Mouse (Mus musculus) stomach, embryonic 16.5 days (tissue): ENCODE data around the gene H2al2a. TPM values are rescaled to one million over a fixed set of nuclear protein-coding genes. Genes with fewer than 3 reads are reported as not detected.

Experiments
- ATAC-seq: fragments of 200-750 bp; cut with Nextera tagmentation; 2 replicates; pipeline ENCODE4 v1.8.0; 2017; ENCODE audit warnings: moderate number of reproducible peaks, moderate TSS enrichment; ENCODE audit not compliant: insufficient read depth, low FRiP score
- H3K27ac ChIP-seq: fragments of 300-500 bp; sonication (generic); 2 replicates; pipeline ENCODE4 v1.5.1; 2014; ENCODE audit warnings: low read length
- H3K27me3 ChIP-seq: fragments of 300-500 bp; sonication (generic); 2 replicates; pipeline ENCODE4 v1.6.1; 2014; ENCODE audit warnings: low read length, control low read depth, mixed read lengths; ENCODE audit not compliant: control insufficient read depth, insufficient read depth
- H3K36me3 ChIP-seq: fragments of 300-500 bp; sonication (generic); 2 replicates; pipeline ENCODE4 v1.6.1; 2014; ENCODE audit warnings: low read length; ENCODE audit not compliant: control insufficient read depth, insufficient read depth
- H3K4me1 ChIP-seq: fragments of 300-500 bp; sonication (generic); 2 replicates; pipeline ENCODE4 v1.6.1; 2014; ENCODE audit warnings: low read length, control low read depth, mixed read lengths; ENCODE audit not compliant: control insufficient read depth, insufficient read depth
- H3K4me2 ChIP-seq: fragments of 300-500 bp; sonication (generic); 2 replicates; pipeline ENCODE4 v1.6.1; 2014; ENCODE audit warnings: low read depth, low read length, mixed read lengths
- H3K4me3 ChIP-seq: fragments of 300-500 bp; sonication (generic); replicated peaks from 2 replicates; pipeline ENCODE4 v1.5.1; 2014; ENCODE audit warnings: mild to moderate bottlenecking, low read length
- H3K9ac ChIP-seq: fragments of 300-500 bp; sonication (generic); 2 replicates; pipeline ENCODE4 v1.6.1; 2014; ENCODE audit warnings: low read length
- H3K9me3 ChIP-seq: fragments of 300-500 bp; sonication (generic); replicated peaks from 2 replicates; pipeline ENCODE4 v1.6.1; 2016; ENCODE audit warnings: low read length, control low read depth; ENCODE audit not compliant: control insufficient read depth
- WGBS: fragments of 180-500 bp; shearing (Covaris S2); extraction: QIAGEN DNeasy Blood & Tissue Kit; methylation state at CpG from one replicate; pipeline ENCODE4 v1.1.7; 2014; 5-methylcytosine and 5-hydroxymethylcytosine counted together
- polyA plus RNA-seq: library from polyadenylated mRNA; unstranded; fragments of >200 nt; fragmentation: Nextera tagmentation; extraction: Ambion mirVana; gene quantifications from 2 replicates; pipeline ENCODE4 v1.2.1, GENCODE M21; 2015

Gene H2al2a
- polyA plus RNA-seq, 1 experiment from 2014 or later, result not detected

- ATAC-seq, result no peak
- H3K36me3 ChIP-seq, result no peaks in the 10 kb centered on the region
- 74% methylated on average over 3 of the region's 3 CpGs for WGBS
- H3K27ac ChIP-seq, result no peak overlapping the region
- no peaks in the 10 kb centered on the region for H3K27me3 ChIP-seq
- no peaks in the 10 kb centered on the region for H3K9me3 ChIP-seq
- H3K4me2 ChIP-seq, result no peak overlapping the region
- H3K4me3 ChIP-seq, result no peak overlapping the region
- H3K4me1 ChIP-seq, result peaks cover 21% of the 10 kb centered on the region
- no peak overlapping the region for H3K9ac ChIP-seq
These were observed 41.5 kb upstream of the H2al2a start for GRCm38 (mm10) chr2:18038141-18038752.

- 73% methylated on average over 2 of the region's 2 CpGs for WGBS
- no peak within 1 kb of the TSS for H3K27ac ChIP-seq
- H3K4me3 ChIP-seq, result no peak within 1 kb of the TSS
- H3K36me3 ChIP-seq, result no peaks in the 10 kb centered on the region
- no peak within 1 kb of the TSS for H3K4me2 ChIP-seq
- no peak within 1 kb of the TSS for H3K9ac ChIP-seq
- H3K27me3 ChIP-seq, result no peaks in the 10 kb centered on the region
- peaks cover 21% of the 10 kb centered on the region for H3K4me1 ChIP-seq
- no peak for ATAC-seq
- H3K9me3 ChIP-seq, result no peaks in the 10 kb centered on the region
These were observed 40.7 kb upstream of the H2al2a start, which contains the start of gene A930004D18Rik for GRCm38 (mm10) chr2:18037491-18037890. TSS of gene A930004D18Rik (minus strand) at chr2:18037737.

DNA sequence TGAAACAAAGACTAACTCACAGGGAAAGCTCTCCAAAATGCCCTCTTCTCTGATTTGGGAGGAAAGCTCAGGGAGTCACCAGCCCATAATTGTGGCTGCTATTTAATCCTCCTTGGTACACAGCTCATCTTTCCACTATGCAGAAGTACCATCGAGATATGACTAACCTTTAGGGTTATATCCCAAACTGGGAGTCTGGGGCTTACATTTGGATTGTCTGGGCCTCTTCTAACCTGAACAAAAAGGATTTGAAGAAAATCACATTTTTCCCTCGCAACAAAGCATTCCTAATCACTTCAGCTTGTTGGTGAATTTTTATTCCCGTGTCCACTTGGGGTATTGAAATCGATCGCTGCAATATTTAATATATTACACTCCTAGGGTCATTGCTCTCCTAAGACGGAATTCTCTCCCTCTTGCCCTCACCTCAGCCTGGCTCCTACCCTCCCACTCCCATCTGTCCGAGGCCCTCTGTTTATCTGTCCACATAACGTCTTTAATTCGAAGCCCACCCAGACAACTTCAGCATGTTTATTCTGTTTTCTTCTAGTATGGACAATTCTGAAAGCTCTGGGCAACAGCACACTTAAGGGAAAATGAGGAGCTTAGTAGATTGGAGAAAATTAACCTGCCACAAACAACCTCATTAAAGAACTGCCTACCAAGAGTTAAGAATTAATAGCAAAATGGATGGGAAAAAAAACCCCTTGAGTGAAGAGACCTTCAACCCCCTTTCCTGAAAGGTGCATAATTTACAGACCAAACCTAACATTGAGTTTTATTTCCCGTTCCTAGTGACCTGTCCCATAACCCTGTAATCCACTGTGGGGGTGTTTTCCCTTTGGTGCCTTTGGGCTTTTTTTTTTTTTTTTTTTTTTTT lies 37.9 kb upstream of the H2al2a start:
- WGBS, result 75% methylated on average over 10 of the region's 10 CpGs
- H3K4me3 ChIP-seq, result no peak overlapping the region
- H3K9ac ChIP-seq, result no peak overlapping the region
- no peak overlapping the region for H3K27ac ChIP-seq
- H3K4me1 ChIP-seq, result peaks cover 12% of the 10 kb centered on the region
- ATAC-seq, result no peak
- no peaks in the 10 kb centered on the region for H3K9me3 ChIP-seq
- H3K36me3 ChIP-seq, result no peaks in the 10 kb centered on the region
- H3K4me2 ChIP-seq, result no peak overlapping the region
- no peaks in the 10 kb centered on the region for H3K27me3 ChIP-seq

- H3K9me3 ChIP-seq, result no peaks in the 10 kb centered on the region
- peaks cover 10% of the 10 kb centered on the region for H3K4me1 ChIP-seq
- ATAC-seq, result no peak
- no peak overlapping the region for H3K4me3 ChIP-seq
- no peak overlapping the region for H3K27ac ChIP-seq
- no peak overlapping the region for H3K9ac ChIP-seq
- 69% methylated on average over 10 of the region's 10 CpGs for WGBS
- no peaks in the 10 kb centered on the region for H3K27me3 ChIP-seq
- H3K36me3 ChIP-seq, result no peaks in the 10 kb centered on the region
- no peak overlapping the region for H3K4me2 ChIP-seq
These were observed 36.7 kb upstream of the H2al2a start for GRCm38 (mm10) chr2:18033166-18034108.

GRCm38 (mm10) chr2:18032538-18032895 lies 35.8 kb upstream of the H2al2a start:
- no peak overlapping the region for H3K4me2 ChIP-seq
- no peak overlapping the region for H3K27ac ChIP-seq
- H3K9ac ChIP-seq, result no peak overlapping the region
- peaks cover 10% of the 10 kb centered on the region for H3K4me1 ChIP-seq
- no peaks in the 10 kb centered on the region for H3K27me3 ChIP-seq
- H3K36me3 ChIP-seq, result no peaks in the 10 kb centered on the region
- 87% methylated on average over 5 of the region's 5 CpGs for WGBS
- no peaks in the 10 kb centered on the region for H3K9me3 ChIP-seq
- no peak for ATAC-seq
- H3K4me3 ChIP-seq, result no peak overlapping the region

- Histone ChIP-seq H3K4me3 (peak overlapping the region; percentile 44), H3K9me3 (no peaks in the 10 kb centered on the region), H3K36me3 (no peaks in the 10 kb centered on the region), H3K4me1 (peaks cover 13% of the 10 kb centered on the region), H3K27me3 (no peaks in the 10 kb centered on the region), H3K9ac (peak overlapping the region; percentile 87), H3K27ac (no peak overlapping the region; the same call in 1 of the 2 replicates), H3K4me2 (peak overlapping the region; percentile 78)
- ATAC-seq, result no peak
- 8% methylated on average over 34 of the region's 34 CpGs for WGBS
These were observed 35.2 kb upstream of the H2al2a start for GRCm38 (mm10) chr2:18031831-18032537.

DNA sequence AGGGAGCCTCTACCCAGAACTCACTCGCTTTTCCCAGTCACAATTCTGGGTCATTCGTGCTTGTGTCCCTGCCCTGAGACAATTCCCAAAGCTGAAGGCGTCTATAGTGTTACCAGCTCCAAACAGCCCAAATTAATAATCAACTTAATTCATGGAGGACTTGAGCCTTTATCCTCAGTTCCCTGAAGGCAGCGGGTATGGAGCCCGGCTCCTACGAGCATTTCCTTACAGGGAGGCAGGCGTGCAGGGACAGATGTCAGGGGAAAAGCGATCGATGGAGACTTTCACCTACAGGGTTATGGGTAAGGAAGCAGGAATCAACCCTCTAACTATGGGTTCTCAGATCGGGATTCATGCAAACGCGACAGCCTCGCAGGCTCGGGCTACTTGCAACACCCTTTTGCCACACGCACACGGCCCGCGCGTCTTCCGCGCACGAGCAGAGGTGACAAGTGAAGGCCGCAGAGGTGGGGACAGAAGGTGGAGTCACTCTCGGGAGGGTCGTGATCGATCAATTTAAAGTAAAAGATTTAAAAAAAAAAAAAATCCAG lies 34.6 kb upstream of the H2al2a start:
- Histone ChIP-seq H3K27ac (no peak overlapping the region), H3K36me3 (no peaks in the 10 kb centered on the region), H3K4me3 (peak overlapping the region; percentile 44), H3K9me3 (no peaks in the 10 kb centered on the region), H3K9ac (peak overlapping the region; percentile 87), H3K4me1 (peaks cover 17% of the 10 kb centered on the region), H3K27me3 (no peaks in the 10 kb centered on the region), H3K4me2 (peak overlapping the region; percentile 78)
- WGBS, result 23% methylated on average over 26 of the region's 26 CpGs
- no peak for ATAC-seq

DNA sequence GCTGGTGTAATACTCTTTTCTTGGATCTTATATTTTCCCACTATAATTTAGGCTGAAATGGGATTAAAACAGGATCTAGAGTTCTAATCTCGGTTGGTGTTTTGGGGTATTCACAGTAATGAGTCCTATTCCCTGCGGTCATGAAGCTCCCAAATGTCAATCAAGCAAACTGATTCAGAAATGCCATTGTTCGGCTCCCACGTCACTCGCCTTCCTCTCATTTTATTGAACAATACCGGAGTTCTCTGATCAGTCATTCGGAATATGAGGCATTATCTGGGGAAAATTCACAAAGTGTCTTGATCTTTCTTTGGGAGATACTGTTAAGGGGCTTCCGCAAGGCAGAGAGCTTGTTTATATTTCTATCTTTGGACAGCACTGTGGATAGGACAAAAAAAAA lies 33.8 kb upstream of the H2al2a start:
- Histone ChIP-seq H3K4me1 (peaks cover 24% of the 10 kb centered on the region), H3K9me3 (no peaks in the 10 kb centered on the region), H3K4me3 (no peak overlapping the region), H3K27ac (no peak overlapping the region), H3K36me3 (no peaks in the 10 kb centered on the region), H3K9ac (no peak overlapping the region), H3K27me3 (no peaks in the 10 kb centered on the region), H3K4me2 (no peak overlapping the region)
- ATAC-seq, result no peak
- WGBS, result 76% methylated on average over 8 of the region's 8 CpGs
